Mouse (Mus musculus) gonadal fat pad, adult 2 months (tissue): Measurements from ENCODE around the gene Pgam5. TPM values are rescaled to one million over a fixed set of nuclear protein-coding genes. Genes with fewer than 3 reads are reported as not detected.

Experiments
- DNase-seq: peaks from one replicate; pipeline ENCODE4 v3.0.0-alpha.2; 2012; ENCODE audit warnings: low read depth
- polyA plus RNA-seq: library from polyadenylated mRNA; depleted of rRNA; stranded (reverse); fragments of >200 nt; gene quantifications from 2 replicates; pipeline ENCODE4 v1.2.3, GENCODE M21; 2012; rRNA removed

Gene Pgam5
- polyA plus RNA-seq = 21.6 and 26.3 TPM in 2 replicates

DNA sequence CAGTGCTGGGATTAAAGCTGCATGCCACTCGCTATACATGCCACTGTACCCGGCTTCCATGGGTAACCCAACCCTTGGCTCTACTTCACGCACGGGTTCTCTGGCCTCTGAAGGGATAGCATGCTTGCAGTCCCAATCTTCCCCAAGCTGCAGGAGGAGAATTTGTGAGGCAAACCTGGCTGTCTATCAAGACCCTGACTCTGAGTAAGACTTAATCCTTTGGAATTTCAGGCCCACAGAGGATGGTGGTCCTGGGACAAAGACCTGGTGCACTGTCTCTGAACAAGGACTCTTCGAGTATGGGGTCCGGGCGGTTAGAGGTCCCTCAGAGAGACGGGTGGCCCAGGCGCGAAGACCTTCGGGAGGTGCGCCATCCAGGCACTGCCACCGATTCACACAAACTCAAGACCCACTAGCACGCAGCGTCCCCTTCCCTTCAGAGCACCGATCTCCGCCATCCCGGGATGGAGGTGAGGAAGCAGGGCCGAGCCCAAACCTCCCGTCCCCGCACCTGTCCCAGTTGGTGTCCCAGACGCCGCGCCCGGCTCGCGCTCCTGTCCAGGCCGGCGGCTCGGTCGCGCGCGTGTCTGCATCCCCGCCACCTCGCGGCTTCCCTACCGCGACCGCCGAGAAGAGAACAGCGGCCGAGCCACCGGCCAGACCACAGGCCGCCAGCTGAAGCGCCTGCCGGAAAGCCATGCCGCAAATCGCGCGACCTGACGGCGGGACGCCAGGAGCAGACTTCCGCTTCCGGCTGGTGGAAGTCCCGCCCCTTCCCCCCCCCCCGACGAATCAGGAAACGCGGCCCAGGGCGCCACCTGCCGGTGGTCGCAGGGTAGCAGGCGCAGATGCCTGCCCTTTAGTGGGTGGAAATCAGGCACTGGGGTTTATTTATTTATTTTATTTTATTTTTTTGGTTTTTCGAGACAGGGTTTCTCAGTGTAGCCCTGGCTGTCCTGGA, at the start of gene Pgam5:
Pgam5 (minus strand) TSS at position 773 of the 961 bp plus-strand sequence.
- no peak for DNase-seq

DNA sequence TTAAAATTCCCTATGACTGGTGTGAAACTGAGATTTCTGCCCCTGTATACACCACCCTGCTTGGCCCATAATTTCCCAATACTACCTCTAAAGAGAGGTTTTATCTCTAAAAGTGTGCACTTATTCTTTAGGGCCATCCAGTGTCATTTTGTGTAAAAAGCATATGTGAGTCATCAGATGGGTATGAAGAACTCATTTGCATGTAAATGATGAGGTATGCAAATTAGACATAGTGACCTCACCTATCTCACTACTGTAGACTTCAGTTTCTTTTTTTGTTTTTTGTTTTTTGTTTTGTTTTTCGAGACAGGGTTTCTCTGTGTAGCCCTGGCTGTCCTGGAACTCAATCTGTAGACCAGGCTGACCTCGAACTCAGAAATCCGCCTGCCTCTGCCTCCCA, 43.4 kb upstream of the Pgam5 start:
- DNase-seq = no peak

DNA sequence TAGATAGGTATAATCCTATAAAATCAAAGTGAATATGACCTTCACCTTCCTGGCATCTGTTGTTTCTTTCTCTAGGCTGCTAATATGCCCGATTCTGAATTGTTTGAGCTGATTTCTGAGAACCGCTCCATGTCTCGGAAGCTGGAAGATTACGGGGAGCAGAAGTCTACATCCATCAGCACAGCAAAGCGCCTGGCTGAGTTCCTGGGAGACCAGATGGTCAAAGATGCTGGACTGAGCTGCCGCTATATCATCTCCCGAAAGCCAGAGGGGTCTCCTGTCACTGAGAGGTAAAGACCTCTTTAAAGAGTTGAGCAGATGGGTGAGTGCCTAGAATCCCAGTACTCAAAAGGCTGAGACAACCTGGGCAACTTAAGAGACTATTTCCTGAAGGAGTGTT, 39.1 kb upstream of the Pgam5 start:
- no peak for DNase-seq

DNA sequence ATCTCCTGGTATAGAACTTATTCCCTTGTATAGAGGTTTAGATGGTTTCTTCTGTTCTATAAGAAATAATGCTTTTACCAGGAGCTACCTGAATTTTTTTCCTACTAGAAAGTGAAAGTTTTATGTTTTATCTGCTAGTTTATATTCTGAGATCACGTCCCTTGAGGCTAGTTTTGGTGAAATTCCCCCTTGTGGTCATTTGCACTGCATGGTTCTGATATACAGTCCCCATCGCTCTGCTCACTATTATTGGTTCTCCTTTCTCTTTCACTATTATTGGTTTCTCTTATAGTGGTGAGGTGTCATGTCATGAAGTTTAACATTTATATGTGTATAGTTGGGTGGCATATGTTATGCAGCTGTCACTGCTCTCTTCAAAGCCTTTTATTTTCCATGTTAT, 30.9 kb upstream of the Pgam5 start:
- DNase-seq = no peak

DNA sequence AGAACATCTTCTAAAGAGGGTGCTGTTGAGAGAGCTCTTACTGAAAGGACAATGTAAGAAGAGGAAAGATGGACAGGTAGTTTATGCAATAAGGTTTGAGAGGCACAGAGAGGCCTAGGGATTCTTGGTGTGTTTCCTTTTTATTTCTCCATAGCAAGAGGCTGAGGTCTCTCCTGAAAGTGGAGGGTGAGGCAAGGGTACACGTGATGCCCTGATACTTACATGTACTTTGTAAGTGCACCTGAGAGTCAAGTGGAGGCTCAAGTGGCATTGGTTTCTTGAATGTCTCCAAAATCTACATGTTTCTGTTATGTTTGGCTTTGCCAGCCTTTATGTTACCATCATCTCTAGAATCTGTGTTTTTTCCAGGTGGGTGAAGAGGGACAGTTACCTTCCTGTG, 26.9 kb upstream of the Pgam5 start:
- no peak for DNase-seq

DNA sequence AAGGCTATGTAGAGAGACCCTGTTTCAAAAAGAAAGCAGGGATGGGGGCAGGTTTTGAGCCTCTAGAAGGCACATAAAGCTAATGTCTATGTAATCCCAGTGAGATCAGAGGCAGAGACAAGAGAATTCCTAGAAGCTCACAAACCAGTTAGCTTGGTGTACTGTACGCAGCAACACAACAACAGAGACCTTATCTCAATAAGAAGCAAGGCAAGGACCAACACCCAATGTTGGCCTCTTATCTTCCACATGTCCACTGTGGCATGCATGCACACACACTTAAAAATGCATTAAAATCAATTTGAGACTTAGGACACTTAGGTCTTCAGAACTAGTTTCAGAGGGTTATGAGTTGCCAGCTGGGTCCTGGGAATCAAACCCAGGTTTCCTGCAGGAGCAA, 21.9 kb upstream of the Pgam5 start:
- DNase-seq = no peak

DNA sequence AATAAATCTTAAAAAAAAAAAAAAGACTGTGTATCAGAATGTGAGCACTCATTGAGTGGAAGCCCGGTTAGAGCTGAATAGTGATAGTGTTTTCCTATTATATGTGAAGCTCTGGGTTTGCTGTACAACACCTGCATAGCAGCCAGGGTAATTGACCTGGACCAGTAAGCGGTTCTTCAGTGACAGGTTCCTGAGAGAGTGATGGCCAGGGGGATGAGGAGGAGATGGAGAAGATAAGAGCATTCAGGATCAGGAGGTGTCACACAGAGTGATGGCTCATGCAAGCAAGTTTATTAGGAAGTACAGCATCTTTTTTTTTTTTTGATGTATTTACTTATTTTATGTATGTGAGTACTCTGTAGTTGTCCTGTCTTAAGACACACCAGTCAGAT, 17.4 kb upstream of the Pgam5 start:
- no peak for DNase-seq

DNA sequence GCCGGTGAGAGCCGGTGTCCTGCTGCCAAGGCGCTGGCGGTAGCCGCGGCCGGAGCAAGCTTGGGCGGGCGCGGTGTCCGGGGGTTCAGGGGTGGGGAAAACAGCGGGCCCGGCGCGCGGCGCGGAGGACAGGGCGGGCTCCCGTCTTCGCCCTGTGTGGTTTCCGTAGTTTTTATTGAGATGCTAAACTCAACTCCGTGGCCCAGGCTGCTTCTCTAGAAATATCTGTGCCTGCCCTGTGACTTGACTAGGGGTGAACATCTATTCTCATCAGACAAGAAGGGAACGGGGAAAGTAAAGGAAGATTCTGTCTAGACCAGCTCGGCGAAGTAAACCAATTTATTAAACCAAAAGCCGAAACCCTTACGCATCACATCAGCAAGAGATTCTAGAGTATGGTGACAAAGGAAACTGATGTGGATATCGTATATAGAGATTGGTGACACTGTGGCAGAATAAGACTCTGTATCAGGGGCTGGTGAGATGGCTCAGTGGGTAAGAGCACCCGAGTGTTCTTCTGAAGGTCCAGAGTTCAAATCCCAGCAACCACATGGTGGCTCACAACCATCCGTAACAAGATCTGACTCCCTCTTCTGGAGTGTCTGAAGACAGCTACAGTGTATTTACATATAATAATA, 16.9 kb upstream of the Pgam5 start:
- DNase-seq = no peak

DNA sequence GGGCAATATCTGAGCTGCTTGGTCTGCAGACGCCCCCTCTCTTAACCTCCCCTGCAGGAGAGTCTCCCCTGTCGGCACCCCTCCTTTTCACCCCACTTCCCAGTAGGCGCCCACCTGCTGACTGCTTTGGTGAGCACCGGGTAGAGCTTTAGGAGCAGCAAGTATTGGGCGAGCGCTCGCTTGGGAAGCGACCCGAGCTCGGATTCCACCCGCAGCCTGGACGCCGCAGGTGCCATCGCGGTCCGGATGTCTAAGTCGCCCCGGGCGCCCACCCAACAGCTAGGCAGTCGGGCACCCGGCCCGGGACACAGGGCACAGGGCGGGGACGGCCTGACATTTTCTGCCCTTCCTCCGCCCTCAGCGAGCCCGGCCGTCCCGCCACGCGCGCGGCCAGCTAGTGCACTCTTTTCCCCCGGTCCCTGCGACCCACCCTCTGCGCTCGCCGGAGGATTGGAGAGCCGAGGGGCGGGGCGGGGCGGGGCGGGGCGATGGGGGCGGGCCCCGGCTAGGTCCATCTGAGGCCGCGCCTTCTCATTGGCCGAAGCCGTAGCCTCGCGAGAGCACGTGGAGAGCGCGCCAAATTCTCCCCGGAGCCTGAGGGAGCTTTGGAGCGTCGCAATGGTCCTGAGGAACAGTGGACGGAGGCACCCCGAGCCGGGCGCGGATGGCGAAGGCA, 16.2 kb upstream of the Pgam5 start, which contains the start of the genes Pxmp2 and Pole:
Pxmp2 (minus strand) TSS at position 417 of the 676 bp plus-strand sequence.
Pole (plus strand) TSS at position 537 of the 676 bp plus-strand sequence.
- no peak for DNase-seq

DNA sequence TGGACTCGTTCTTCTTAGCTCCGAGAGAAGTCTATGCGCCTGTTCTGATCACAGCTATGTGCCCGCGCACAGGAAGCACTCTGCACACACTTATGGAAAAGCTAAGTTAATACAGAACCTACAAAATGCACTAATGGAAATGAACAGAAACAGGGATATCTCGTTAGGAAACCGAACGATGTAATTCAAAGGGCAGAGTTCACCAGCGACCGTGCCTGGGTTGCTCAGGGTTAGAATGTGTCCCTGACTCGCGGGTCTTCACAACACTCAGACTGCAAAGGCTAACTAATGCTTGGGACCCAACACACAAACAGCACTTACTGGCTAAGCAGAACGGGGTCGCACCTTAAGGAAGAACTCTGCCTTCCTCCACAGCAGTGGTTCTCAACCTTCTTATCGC, 15.4 kb upstream of the Pgam5 start:
- DNase-seq = no peak

DNA sequence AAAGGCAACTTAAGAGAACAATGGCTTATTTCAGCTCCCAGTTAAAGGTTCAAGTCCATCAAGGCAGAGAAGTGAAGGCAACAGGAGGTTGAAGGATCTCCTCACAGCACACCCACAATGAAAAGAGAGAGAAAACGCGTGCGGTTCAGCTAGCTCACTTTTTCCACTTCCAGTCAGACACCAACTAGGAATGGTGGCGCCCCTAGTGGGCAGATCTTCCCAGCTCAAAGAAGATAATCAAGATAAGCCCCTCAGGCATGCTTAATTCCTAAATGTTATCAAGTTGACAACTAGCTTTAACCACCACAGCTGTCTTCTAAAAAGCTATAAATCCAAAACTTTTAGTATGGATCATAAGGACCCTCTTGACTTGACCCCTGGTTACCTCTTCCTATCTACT, 14.8 kb upstream of the Pgam5 start:
- DNase-seq = no peak

DNA sequence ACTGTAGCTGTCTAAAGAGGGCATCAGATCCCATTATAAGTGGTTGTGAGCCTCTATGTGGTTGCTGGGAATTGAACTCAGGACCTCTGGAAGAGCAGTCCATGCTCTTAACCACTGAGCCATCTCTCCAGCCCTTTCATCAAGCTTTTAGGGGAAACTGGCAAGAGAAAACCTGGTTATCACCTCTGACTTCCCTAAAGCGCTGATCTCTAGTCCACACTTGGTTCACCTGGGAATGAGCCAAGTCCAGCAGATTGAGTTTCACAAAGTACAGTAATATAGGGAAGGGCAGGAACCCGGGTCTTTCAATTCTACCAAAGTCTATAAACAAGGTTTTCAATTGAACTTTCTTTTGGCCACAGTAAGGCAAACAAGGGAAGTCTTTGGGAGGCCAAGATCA, 12.3 kb upstream of the Pgam5 start:
- DNase-seq = no peak

DNA sequence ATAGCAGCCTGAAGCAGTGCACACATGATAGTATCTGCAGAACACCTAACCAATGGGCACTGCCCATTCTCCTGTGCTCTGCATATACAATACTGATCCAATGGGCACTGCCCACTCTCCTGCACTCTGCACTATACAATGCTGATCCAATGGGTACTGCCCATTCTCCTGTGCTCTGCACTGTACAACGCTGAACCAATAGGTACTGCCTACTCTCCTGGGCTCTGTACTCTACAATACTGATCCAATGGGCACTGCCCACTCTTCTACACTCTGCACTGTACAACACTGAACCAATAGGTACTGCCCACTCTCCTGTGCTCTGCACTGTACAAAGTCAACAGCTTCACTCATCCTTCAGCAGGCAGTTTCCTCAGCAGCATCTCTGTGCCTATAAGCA, 7.2 kb upstream of the Pgam5 start:
- DNase-seq = no peak

DNA sequence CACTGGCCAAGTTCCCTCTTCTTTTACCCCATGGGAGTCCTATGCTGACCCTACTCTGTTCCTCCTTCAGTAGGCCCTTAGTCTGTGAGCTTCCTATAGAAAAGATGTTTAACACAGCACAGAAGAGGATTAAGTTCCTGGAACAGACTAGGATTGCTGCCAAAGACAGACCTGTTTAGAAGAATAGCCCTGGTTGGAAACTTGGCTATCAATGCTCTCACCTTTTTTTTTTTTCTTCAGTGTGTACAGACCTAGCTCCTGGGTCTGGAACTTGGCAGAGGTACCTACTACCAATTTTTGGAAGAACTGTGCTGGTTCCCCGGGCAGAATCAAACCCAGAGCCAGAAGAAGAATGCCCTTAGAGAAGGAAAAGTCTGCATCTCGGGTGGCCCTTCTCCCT, 6.7 kb upstream of the Pgam5 start:
- DNase-seq = no peak

DNA sequence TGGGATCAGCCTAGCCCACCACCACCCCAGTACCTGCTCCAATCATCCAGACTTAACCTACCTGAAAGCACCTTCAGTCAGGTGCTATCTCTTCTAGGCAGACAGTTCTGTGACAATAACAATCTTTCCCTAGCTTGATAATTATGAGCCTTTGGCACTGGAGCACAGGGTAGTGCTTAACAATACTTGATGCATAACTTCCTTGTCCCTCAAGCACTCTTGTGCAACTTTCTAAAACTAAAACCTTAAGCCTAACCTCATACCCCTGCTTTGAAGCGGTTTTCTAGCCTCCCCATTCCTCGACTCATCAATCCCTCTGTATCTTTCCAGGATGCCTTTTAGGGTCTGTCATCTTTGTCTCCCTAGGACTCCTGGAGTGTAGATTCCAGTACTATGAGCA, 5.1 kb upstream of the Pgam5 start:
- DNase-seq = no peak

DNA sequence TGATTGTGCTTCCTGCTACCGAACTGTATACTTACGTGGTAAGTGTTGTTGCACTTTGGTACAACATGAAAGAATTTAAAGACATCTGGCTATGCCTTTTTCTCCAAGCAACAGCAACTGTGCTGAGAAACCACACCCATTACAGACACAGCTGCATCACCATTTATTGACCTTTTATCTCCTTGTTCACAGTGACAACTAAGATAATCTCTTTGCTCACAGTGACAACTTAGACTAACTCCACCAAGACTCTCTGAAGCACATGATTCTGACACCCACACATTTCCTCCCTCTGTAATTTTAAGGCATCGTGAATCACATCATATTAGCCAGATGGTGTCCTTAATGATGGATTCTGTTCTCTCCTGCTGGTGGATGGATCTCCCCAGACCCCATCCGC, 4.4 kb upstream of the Pgam5 start:
- no peak for DNase-seq

DNA sequence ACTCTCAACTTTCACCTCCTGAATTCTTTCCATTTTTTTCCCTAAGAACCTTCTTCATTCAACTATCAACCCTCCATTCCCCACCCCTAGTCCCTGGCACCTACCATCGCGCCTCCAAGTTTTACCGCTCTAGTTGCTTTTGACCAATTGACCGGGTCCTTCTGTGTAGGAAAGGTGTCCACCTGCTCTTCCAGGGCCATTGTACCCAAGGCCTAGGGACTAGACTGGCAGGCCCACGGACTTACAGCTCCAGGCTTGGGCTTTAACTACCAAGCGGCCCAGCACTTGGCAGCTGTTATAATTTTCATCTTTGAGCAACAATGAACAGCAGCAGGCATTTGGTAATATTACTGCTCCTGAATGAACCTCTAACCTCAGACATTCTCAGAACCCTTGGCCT, 529 bp upstream of the Pgam5 start:
- no peak for DNase-seq

DNA sequence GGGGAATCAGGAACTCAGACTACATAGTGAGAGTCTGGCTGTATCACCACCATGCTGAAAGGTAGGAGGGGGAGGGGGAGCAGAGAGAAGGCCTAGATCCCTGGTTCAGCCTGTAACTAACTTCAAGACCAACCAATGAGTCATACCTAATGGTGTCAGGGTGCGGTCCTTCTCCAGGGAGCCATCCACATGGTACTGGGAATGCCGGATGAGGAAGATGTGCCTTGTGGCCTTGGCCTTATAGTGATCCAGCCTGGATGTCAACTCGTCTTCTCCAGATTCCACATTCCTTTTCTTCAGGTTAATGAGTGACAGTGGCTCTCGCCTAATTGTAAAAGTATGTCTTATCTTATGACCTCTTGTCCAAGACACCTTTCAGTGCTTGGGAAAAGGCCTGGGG, 2.8 kb downstream of the Pgam5 start:
- DNase-seq = no peak

DNA sequence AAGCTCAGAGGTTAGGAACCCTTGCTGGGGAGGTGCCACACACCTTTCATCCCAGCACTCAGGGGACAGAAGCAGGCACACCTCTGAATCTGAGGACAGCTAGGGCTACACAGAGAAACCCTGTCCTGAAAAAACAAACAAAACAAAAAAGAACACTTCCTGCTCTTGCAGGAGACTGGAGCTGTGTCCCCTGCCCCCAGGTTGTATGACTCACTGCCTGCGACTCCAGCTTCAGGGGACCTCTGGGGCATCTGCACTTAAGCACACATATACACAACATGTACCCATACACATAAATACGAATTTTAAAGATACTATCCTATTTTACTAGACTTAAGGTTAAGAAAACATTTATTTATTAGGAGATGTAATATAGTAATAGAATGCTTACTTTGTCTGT, 25.6 kb downstream of the Pgam5 start:
- no peak for DNase-seq

DNA sequence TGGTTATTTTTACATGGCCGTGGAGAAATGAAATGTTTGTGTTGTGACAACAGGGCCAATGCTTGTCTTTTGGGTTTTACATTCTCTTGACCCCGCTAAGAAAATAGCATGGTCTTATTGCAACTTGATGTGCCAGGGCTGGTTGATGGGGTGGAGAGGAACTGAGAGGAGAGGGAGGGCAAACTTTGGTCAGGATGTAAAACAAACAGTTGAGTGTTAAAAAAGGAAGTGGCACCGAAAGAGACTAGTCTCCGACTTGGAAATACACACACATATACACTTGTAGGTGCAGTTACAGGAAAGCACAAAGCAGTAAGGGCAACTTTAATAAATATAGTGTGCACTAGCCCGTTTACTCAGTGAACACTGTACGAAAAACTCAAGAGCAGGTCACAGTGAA, 37.4 kb downstream of the Pgam5 start:
- no peak for DNase-seq

DNA sequence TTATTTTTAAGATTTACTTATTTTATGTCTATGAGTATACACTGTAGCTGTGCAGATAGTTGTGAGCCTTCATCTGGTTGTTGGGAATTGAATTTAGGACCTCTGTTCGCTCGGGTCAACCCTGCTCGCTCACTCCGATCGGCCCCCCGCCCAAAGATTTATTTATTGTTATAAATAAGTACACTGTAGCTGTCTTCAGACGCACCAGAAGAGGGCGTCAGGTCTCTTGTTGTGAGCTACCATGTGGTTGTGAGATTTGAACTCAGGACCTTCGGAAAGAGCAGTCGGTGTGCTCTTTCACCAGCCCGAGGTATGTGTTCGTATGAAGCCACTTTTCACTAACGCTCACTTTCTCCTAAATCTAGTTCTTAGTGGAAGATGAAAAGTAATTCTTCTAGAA, 38.1 kb downstream of the Pgam5 start:
- DNase-seq = no peak

DNA sequence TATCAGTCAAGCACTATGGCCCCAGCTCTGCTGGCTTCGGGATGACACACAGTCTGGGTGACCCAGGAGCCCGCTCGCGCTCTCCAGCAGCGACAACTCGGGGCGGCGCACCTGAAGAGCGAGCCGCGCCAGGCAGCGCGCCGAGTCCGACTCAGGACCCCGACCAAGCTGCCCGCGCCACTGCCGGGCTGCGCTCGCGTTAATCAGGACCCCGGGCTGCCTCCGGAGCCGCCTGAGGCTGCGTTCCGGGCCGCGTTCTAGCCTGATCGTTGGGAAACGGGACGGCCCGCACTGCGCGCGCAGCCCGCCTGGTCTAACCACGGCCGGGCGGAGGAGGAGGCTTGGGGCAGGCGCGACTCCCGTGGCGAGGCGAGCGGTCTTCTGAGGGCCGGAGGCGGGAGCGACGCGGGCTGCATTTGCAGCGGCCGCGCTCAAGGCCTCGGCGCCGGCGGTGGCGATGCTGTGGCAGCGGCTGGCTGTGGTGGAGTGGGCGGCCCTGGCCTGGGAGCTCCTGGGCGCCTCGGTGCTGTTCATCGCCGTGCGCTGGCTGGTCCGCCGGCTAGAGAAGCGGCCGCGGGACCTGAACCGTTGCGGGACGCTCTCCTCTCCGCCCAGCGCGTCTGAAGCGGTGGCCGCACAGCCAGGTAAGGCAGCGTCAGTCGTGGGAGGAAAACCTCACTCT, 38.8 kb downstream of the Pgam5 start, which contains the start of gene Ankle2:
Ankle2 (plus strand) TSS at position 225 of the 682 bp plus-strand sequence.
- no peak for DNase-seq
